Mouse (Mus musculus) gastrocnemius, postnatal 4 days (tissue): ENCODE measurements around the gene Rassf3. TPM values are rescaled to one million over a fixed set of nuclear protein-coding genes. Genes with fewer than 3 reads are reported as not detected.
A peak's percentile ranks its signal among the peaks of the same experiment; 100 is the strongest.

Source experiments
- DNase-seq, 2 experiments: peaks; one replicate each; pipeline ENCODE4 v3.0.0; 2021 to 2022; ENCODE audit warnings: low spot score in 2 of 2, mixed read lengths in 2 of 2
- total RNA-seq, 2 experiments: library from RNA; stranded (reverse); gene quantifications; 2 replicates each; pipeline ENCODE4 v1.2.3; 2021

The Rassf3 gene
- total RNA-seq, 2 experiments from 2014 or later, result 70.0 to 78.2 TPM

- no peak for DNase-seq
These were observed 16.6 kb upstream of the Rassf3 start for GRCm38 (mm10) chr10:121492608-121493315.

DNA sequence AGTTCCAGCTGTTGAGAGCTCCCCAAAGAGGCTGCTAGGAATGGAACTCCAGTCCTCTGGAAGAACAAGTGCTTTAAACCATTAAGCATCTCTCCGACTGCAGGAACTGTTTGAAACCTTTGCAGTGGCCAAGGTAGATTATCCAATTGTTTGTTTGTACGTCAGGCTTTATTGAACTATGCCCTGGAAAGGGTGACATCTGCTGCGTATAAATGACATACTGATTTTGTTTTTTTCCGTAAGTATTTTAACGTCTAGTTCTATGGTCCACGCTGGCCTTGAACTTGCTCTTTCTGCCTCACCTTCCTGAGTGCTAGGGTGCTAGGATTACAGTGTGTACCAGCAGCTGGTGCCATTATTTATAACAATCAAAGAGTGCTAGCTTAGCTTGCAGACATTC lies 13.8 kb upstream of the Rassf3 start:
- DNase-seq, result no peak

DNA sequence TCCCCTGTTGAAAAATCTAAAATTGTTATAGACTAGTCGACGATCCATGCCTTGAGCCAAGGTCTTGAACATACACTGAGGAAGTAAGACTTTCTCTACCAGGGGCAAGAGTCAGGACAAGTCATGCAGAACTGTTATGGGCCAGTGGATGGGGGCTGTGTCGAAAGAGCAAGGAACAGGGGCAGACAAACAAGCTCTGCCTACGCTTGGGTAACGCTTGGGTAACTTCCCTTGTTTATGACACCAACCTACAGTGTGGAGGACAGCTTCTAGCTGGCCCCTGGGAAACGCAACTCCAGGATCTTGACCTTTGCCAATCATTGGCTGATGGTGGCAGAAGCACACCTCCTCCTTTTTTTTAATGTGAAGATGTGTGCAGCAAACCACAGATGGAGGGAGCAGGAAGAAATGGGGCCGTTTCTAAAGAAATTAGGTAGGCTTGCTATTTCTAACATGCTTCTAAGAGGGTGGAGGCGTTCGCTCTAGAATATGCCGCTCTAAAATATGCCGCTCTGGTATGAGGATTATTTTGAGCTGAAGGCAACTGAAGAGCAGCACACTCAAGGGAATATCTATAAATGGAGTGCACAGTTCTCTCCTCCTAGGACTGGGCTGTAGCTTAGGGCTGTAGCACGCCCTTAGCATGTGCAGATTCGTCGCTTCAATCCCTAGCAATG lies 12.6 kb upstream of the Rassf3 start:
- DNase-seq, result no peak

DNA sequence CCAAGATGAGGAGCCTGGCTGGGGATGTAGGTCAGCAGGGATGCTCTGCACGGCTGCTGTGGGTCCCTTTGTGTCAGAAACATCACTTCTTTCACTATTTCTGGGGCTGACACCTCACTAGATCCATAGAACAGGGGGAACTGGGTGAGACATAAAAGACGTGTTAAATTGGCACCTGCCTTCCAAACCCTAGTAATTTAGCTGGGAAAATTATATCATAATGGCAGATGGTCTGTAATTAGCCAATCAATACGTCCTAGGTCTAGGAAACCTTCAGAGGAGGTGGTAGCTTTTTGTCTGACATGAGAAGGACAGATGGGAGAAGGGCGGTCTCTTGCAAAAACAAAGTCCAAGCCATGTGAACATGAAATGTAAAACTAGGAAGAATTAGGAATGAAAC lies 11.6 kb upstream of the Rassf3 start:
- no peak for DNase-seq

GRCm38 (mm10) chr10:121486350-121486749 lies 10.2 kb upstream of the Rassf3 start:
- DNase-seq, result no peak

DNA sequence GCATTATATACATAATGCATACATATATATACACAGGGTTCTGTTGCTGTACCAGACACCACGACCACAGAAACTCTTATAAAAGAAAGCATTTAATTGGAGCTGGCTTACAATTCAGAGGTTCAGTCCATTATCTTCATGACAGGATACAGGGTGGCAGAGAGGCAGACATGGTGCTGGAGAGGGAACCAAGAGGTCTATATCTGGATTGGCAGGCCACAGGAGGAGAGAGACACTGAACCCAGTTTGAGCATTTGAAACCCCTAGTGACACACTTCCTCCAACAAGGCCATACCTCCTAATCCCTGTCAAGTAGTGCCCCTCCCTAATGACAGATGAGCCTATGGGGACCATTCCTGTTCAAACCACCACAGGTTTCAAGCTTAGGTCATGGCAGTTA lies 7.2 kb upstream of the Rassf3 start:
- no peak for DNase-seq

DNA sequence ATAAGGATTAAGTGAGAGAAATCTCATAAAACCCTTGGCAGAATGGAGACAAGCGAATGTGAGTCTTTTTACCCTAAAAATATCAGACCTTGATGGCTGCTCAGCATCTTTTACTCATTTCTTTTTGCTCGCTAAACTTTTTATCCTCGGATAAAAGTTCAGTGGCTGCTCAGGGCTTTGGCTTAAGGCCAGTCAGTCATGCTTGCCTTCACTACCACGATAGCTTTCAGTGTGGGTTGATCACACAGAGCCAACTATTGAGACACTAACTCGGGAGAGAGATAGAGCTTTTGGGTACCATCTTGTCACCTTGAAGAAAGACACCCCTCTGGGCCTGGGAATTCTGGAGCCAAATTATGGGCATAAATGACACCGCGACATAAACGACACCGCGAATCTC lies 5.0 kb upstream of the Rassf3 start:
- DNase-seq, result no peak

DNA sequence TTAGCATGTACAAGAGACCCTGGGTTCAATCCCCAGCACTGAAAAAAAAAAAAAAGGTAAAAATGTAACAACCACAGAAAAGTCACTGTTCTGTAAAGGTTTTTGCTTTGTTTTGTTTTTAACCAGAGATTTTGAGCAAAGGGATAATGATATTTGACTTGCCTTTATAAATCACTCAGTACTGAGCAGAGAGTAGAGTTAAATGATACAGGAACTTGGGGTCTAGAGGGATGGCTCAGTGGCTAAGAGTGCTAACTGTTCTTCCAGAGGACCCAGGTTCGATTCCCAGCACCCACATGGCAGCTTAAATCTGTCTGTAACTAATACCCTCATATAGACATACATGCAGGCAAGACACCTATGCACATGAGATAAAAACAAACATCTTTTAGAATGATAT lies 3.8 kb upstream of the Rassf3 start:
- DNase-seq, result no peak

DNA sequence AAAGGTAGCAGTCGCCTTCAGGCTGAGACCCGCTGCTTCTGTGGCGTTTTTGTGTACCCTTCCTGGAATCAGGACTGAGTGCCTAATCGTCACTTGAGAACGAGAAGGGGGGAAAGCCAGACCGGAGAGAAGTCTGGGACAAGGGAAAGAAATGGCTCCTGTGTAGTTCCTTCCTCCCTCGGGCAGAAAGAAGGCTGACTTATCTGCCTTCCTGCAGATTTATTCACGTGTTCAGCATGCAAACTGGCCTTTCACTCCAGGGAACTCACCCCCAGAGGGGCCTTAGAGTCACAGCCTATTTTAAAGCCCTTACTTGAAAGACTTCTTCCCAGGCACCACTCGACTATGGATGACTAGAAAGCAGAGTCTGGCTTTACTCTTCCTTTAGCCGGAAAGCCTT lies 1.3 kb upstream of the Rassf3 start:
- no peak for DNase-seq

DNA sequence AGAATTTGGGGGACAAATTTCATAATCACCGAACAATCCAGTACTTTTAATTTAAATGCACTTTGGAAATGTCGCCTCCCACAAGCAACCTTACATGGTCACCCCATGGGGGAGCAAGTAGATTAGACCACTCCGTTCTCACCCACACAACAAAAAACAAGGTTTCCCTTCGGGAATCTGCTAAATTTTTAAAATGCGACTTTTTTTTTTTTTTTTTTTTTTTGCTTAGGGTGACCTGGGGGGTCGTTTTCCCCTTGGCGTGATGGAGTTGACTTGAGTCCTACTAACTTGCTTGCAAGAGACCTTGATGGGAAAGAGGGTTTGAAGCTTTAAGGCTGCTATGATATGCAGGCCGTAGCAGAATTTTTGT lies 806 bp upstream of the Rassf3 start:
- DNase-seq, result no peak

DNA sequence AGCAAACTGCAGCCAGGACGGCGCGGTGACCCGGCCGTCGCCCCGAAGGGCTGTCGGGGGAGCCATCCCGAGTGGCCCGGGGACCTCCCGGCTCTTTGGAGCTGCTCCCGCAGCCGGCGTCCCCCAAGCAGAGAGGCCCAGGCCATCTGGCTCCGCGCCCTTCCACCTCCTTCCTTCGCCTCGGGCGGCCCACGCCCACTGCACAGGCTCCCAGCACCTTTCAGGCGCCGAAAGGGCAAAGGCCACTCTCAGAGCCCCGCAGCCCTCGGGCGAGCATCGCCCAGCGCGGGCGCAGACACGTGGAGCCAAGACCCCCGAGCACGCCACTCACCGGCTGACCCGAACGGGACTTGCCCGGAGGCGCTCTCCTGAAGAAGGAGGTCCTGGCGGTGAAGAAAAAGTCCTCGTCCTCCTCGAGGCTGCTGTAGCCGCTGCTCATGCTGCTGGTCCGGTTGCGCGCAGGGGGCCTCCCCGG lies 438 bp downstream of the Rassf3 start:
- DNase-seq, result peak; percentile 39 to 76

DNA sequence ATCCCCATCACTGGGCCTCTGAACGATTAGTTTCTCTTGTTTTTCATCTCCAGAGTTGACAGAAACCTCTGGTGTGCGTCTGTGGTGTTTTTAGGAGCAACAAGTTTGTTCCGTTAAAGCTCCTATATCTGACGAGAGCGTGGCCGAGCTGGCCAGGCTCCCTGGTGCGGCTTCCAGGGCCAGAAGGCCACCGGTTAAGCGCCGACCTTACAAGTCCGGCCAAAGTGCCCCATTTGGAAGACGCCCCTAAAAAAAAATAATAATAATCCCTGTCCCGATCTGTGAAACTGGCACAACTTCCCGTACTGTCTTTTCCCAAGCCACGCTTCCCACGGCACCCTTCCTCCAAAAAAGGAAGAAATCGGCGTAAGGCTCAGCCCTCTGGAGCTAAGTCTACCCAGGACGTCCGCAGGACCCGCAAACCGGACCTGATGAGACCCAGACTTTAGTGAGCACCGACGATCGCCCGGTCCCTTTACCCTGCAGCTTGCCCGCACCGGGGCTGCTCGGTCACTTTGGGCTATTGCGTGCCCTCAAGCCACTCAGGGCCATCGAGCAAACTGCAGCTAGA lies 961 bp downstream of the Rassf3 start:
- DNase-seq, result no peak

GRCm38 (mm10) chr10:121474288-121474687 lies 1.9 kb downstream of the Rassf3 start:
- DNase-seq, result no peak

- DNase-seq, result no peak
These were observed 2.4 kb downstream of the Rassf3 start for GRCm38 (mm10) chr10:121473723-121474215.

DNA sequence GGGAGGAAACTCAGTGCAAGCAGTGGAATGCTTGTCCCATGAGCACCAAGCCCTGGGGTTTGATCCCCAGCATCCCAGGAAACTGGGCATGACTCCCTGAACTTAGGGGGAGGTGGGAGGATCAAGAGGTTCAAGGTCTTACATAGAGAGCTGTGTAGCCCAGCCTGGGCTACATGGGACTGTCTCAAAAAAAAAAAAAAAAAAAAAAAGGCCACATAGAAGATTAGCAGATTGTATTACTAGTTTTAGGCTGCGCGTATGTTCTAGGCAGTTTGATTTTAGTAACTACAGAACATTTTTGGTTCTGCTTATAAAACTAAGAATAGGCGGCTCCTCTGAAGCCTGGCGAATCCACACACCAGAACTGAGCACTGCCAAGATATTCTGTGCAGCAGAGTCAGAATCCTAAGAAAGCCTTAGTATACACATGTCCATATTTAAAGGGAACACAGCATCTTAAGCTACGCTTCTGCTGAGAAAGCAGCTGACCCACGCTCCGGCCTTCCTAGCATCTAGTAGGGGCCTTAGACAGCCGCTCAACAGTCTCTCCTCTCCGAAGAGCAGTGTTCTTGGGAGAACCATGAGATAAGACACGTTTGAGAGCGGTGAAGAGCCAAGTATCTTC lies 3.4 kb downstream of the Rassf3 start:
- no peak for DNase-seq

GRCm38 (mm10) chr10:121471570-121472197 lies 4.5 kb downstream of the Rassf3 start:
- no peak for DNase-seq

DNA sequence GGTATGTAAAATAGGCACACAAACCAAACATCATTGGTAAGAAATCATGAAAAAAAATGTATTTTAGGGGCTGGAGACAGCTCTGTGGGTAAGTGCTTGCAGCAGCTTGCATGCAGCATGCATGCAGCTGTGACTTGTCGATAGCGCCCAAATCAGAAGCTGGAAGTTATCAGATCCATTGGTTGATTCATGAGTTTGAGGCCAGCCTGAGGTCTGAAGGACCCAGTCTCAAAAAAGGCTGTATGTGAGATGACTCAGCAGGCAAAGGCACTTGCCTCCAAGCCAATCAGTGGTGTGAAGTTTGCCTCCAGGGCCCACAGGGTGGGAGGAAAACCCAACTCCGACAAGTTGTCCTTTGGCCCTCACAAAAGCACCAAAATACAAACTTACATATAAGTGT lies 6.5 kb downstream of the Rassf3 start:
- DNase-seq, result no peak

GRCm38 (mm10) chr10:121468985-121469384 lies 7.2 kb downstream of the Rassf3 start:
- no peak for DNase-seq

- DNase-seq, result no peak
These were observed 7.9 kb downstream of the Rassf3 start for GRCm38 (mm10) chr10:121468261-121468660.

DNA sequence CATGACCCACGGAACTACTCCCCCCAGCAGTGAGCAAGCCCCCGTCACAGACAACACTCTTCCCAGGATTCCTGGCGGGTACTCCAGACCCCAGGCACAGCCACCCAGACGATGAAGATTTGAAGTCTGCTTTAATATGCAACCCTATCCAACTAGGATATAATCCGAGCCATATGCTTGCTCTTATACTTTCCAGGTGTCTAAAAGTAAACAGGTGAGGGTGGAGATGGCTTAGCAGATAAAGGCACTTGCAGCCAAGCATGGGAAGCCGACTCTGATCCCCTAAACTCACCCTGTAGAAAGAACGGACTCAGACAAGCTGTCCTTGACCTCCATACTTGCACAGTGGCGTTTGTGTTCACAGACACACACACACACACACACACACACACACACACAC lies 8.4 kb downstream of the Rassf3 start:
- DNase-seq, result no peak

DNA sequence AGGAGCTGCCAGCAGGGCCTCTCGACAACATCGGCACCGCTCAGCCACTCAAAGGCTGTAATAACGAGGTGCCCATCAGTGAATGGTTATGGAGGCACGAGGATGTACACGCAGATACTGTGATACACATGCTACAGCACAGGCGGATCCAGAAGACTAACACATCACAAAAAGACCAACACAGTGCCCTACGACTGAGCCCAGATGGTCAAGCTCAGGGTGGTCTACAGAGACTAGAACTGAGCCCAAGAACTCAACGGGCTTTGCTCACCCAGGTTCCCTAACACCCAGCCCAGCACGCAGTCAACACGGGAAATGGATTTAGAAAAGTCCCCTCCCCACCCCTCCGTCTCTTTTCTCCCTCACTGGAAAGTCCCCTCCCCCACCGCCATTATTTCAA lies 9.1 kb downstream of the Rassf3 start:
- DNase-seq, result no peak

- no peak for DNase-seq
These were observed 11.1 kb downstream of the Rassf3 start for GRCm38 (mm10) chr10:121465033-121465432.
